Mouse (Mus musculus) heart, adult 2 months (tissue): ENCODE data around the gene Cfap43.

Source experiments
- CTCF ChIP-seq: fragments of 200-600 bp; IDR thresholded peaks from 2 replicates; pipeline ENCODE4 v1.8.1; 2022; ENCODE audit warnings: antibody characterized with exemption, mild to moderate bottlenecking, moderate library complexity
- EP300 ChIP-seq: fragments of 200-500 bp; IDR thresholded peaks from 2 replicates; pipeline ENCODE4 v1.6.1; 2011; ENCODE audit warnings: low read depth, low read length, control low read depth; ENCODE audit not compliant: insufficient read depth
- POLR2A ChIP-seq: fragments of 200-500 bp; IDR thresholded peaks from 2 replicates; pipeline ENCODE4 v1.6.1; 2011; ENCODE audit warnings: mild to moderate bottlenecking, low read depth, low read length, control low read depth; ENCODE audit not compliant: insufficient read depth

DNA sequence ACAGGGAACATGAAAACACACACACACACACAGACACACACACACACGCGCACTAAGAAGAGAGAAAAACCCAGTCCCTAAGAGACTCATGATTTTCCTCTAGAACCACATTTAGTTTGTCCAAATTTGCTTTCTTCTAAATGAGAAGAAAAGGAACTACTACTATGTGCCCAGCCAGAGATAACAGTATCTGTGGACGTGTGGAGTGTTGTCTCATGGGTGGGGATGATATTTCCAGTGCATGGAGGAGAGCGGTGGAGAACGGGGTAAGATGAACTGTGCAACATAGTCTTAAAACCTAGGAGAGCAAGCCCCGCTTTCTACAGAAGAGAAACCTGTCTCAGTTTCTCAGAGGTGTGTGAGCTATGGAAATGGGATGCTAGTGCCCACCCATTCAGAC is 135.2 kb downstream of the Cfap43 start:
- TF ChIP-seq EP300: no peak
- no peak for TF ChIP-seq POLR2A
- TF ChIP-seq CTCF: no peak
